Mouse (Mus musculus) midbrain, embryonic 12.5 days (tissue): Measurements from ENCODE around the gene Tent4b. TPM values are rescaled to one million over a fixed set of nuclear protein-coding genes. Genes with fewer than 3 reads are reported as not detected.
A peak's percentile ranks its signal among the peaks of the same experiment; 100 is the strongest.

Source experiments
- ATAC-seq: fragments of 200-750 bp; cut with Nextera tagmentation; 2 replicates; pipeline ENCODE4 v1.8.0; 2017; ENCODE audit warnings: low read depth, moderate TSS enrichment, moderate library complexity; ENCODE audit not compliant: low FRiP score
- H3K27ac ChIP-seq: fragments of 300-500 bp; sonication (generic); replicated peaks from 2 replicates; pipeline ENCODE4 v1.5.1; 2016; ENCODE audit warnings: mild to moderate bottlenecking
- H3K27me3 ChIP-seq: fragments of 300-500 bp; sonication (generic); 2 replicates; pipeline ENCODE4 v1.6.1; 2016; ENCODE audit warnings: mild to moderate bottlenecking
- H3K36me3 ChIP-seq: fragments of 300-500 bp; sonication (generic); 2 replicates; pipeline ENCODE4 v1.6.1; 2016
- H3K4me1 ChIP-seq: fragments of 300-500 bp; sonication (generic); 2 replicates; pipeline ENCODE4 v1.6.1; 2016
- H3K4me2 ChIP-seq: fragments of 300-500 bp; sonication (generic); replicated peaks from 2 replicates; pipeline ENCODE4 v1.6.1; 2016; ENCODE audit warnings: mild to moderate bottlenecking, moderate library complexity
- H3K4me3 ChIP-seq: fragments of 300-500 bp; sonication (generic); 2 replicates; pipeline ENCODE4 v1.5.1; 2016; ENCODE audit warnings: mild to moderate bottlenecking
- H3K9ac ChIP-seq: fragments of 300-500 bp; sonication (generic); replicated peaks from 2 replicates; pipeline ENCODE4 v1.6.1; 2016; ENCODE audit warnings: mild to moderate bottlenecking, moderate library complexity
- H3K9me3 ChIP-seq: fragments of 300-500 bp; sonication (generic); 2 replicates; pipeline ENCODE4 v1.6.1; 2016; ENCODE audit warnings: mild to moderate bottlenecking
- WGBS: fragments of 180-500 bp; shearing (Covaris S2); methylation state at CpG from one replicate; pipeline ENCODE4 v1.1.7; 2016; 5-methylcytosine and 5-hydroxymethylcytosine counted together
- polyA plus RNA-seq: library from polyadenylated mRNA; unstranded; fragments of >200 nt; fragmentation: Nextera tagmentation; extraction: Ambion mirVana; gene quantifications from 2 replicates; pipeline ENCODE4 v1.2.1, GENCODE M21; 2016

The Tent4b gene
- polyA plus RNA-seq, result 11.8 and 15.1 TPM in 2 replicates

- ATAC-seq, result peak; percentile 95
Observed at GRCm38 (mm10) chr8:88198945-88199571, at the start of gene Tent4b. TSS of gene Tent4b (plus strand) at chr8:88199213.

GRCm38 (mm10) chr8:88150910-88151371 lies 48.1 kb upstream of the Tent4b start:
- WGBS, result 99% methylated on average over 6 of the region's 6 CpGs
- peaks cover 54% of the 10 kb centered on the region for H3K36me3 ChIP-seq

More at GRCm38 (mm10) chr8:88198945-88199571, at the start of gene Tent4b:
- Histone ChIP-seq H3K9me3 (no peaks in the 10 kb centered on the region), H3K27me3 (no peaks in the 10 kb centered on the region), H3K4me1 (peaks cover 27% of the 10 kb centered on the region), H3K4me3 (peak within 1 kb of the TSS; percentile 76), H3K36me3 (no peaks in the 10 kb centered on the region), H3K27ac (peak within 1 kb of the TSS; percentile 97), H3K9ac (peak within 1 kb of the TSS; percentile 85), H3K4me2 (peak within 1 kb of the TSS; percentile 92)
- WGBS, result under 1% methylated on average over 86 of the region's 97 CpGs

GRCm38 (mm10) chr8:88160237-88160995 lies 38.6 kb upstream of the Tent4b start:
- H3K27ac ChIP-seq, result no peak overlapping the region
- H3K9ac ChIP-seq, result no peak overlapping the region
- no peak overlapping the region for H3K4me2 ChIP-seq
- no peak overlapping the region for H3K4me3 ChIP-seq
- 93% methylated on average over 10 of the region's 10 CpGs for WGBS
- H3K4me1 ChIP-seq, result no peaks in the 10 kb centered on the region
- H3K36me3 ChIP-seq, result peaks cover 80% of the 10 kb centered on the region
- H3K9me3 ChIP-seq, result no peaks in the 10 kb centered on the region
- no peaks in the 10 kb centered on the region for H3K27me3 ChIP-seq
- ATAC-seq, result no peak

More at GRCm38 (mm10) chr8:88150910-88151371, 48.1 kb upstream of the Tent4b start:
- Histone ChIP-seq H3K4me3 (no peak overlapping the region), H3K27ac (no peak overlapping the region), H3K4me1 (no peaks in the 10 kb centered on the region), H3K27me3 (no peaks in the 10 kb centered on the region), H3K4me2 (no peak overlapping the region), H3K9ac (no peak overlapping the region), H3K9me3 (no peaks in the 10 kb centered on the region)
- ATAC-seq, result no peak

GRCm38 (mm10) chr8:88161439-88161838 lies 37.6 kb upstream of the Tent4b start:
- Histone ChIP-seq H3K4me1 (no peaks in the 10 kb centered on the region), H3K4me2 (no peak overlapping the region), H3K9ac (no peak overlapping the region), H3K27ac (no peak overlapping the region), H3K9me3 (no peaks in the 10 kb centered on the region), H3K36me3 (peaks cover 80% of the 10 kb centered on the region), H3K27me3 (no peaks in the 10 kb centered on the region), H3K4me3 (no peak overlapping the region)
- WGBS, result 76% methylated on average over 5 of the region's 5 CpGs
- ATAC-seq, result no peak

GRCm38 (mm10) chr8:88175264-88175663 lies 23.7 kb upstream of the Tent4b start:
- no peaks in the 10 kb centered on the region for H3K27me3 ChIP-seq
- peaks cover 19% of the 10 kb centered on the region for H3K36me3 ChIP-seq
- H3K4me3 ChIP-seq, result no peak overlapping the region
- H3K9me3 ChIP-seq, result no peaks in the 10 kb centered on the region
- no peak overlapping the region for H3K27ac ChIP-seq
- H3K4me2 ChIP-seq, result no peak overlapping the region
- ATAC-seq, result no peak
- no peaks in the 10 kb centered on the region for H3K4me1 ChIP-seq
- no peak overlapping the region for H3K9ac ChIP-seq
- WGBS, result 91% methylated on average over 7 of the region's 7 CpGs

GRCm38 (mm10) chr8:88177291-88177690 lies 21.7 kb upstream of the Tent4b start:
- Histone ChIP-seq H3K27ac (no peak overlapping the region), H3K4me2 (no peak overlapping the region), H3K4me3 (no peak overlapping the region), H3K9ac (no peak overlapping the region), H3K36me3 (peaks cover 10% of the 10 kb centered on the region; the same call in 1 of the 2 replicates), H3K9me3 (no peaks in the 10 kb centered on the region), H3K4me1 (no peaks in the 10 kb centered on the region), H3K27me3 (no peaks in the 10 kb centered on the region)
- no peak for ATAC-seq
- WGBS, result 89% methylated on average over 8 of the region's 8 CpGs

GRCm38 (mm10) chr8:88183121-88183520 lies 15.9 kb upstream of the Tent4b start:
- 77% methylated on average over 2 of the region's 2 CpGs for WGBS
- ATAC-seq, result no peak
- Histone ChIP-seq H3K36me3 (no peaks in the 10 kb centered on the region), H3K9me3 (no peaks in the 10 kb centered on the region), H3K27me3 (no peaks in the 10 kb centered on the region), H3K4me2 (no peak overlapping the region), H3K27ac (no peak overlapping the region), H3K4me1 (no peaks in the 10 kb centered on the region), H3K9ac (no peak overlapping the region), H3K4me3 (no peak overlapping the region)

GRCm38 (mm10) chr8:88184914-88185313 lies 14.1 kb upstream of the Tent4b start:
- Histone ChIP-seq H3K4me1 (no peaks in the 10 kb centered on the region), H3K9me3 (no peaks in the 10 kb centered on the region), H3K27ac (no peak overlapping the region), H3K27me3 (no peaks in the 10 kb centered on the region), H3K4me2 (no peak overlapping the region), H3K36me3 (no peaks in the 10 kb centered on the region), H3K4me3 (no peak overlapping the region), H3K9ac (no peak overlapping the region)
- no peak for ATAC-seq
- WGBS, result 89% methylated on average over 1 of the region's 1 CpGs

- WGBS, result 63% methylated on average over 6 of the region's 6 CpGs
- H3K9me3 ChIP-seq, result no peaks in the 10 kb centered on the region
Observed at GRCm38 (mm10) chr8:88185716-88186115, 13.3 kb upstream of the Tent4b start.

GRCm38 (mm10) chr8:88197328-88197727 lies 1.7 kb upstream of the Tent4b start:
- H3K4me1 ChIP-seq, result peaks cover 23% of the 10 kb centered on the region
- no peak for ATAC-seq
- H3K4me2 ChIP-seq, result no peak overlapping the region
- H3K36me3 ChIP-seq, result no peaks in the 10 kb centered on the region
- 71% methylated on average over 3 of the region's 3 CpGs for WGBS
- H3K27me3 ChIP-seq, result no peaks in the 10 kb centered on the region
- H3K9me3 ChIP-seq, result no peaks in the 10 kb centered on the region
- H3K9ac ChIP-seq, result no peak overlapping the region
- no peak overlapping the region for H3K27ac ChIP-seq
- no peak overlapping the region for H3K4me3 ChIP-seq

More at GRCm38 (mm10) chr8:88185716-88186115, 13.3 kb upstream of the Tent4b start:
- Histone ChIP-seq H3K27me3 (no peaks in the 10 kb centered on the region), H3K4me1 (no peaks in the 10 kb centered on the region), H3K4me2 (no peak overlapping the region), H3K9ac (no peak overlapping the region), H3K4me3 (no peak overlapping the region), H3K36me3 (no peaks in the 10 kb centered on the region), H3K27ac (no peak overlapping the region)
- no peak for ATAC-seq

- Histone ChIP-seq H3K9me3 (no peaks in the 10 kb centered on the region), H3K9ac (peak overlapping the region; percentile 85), H3K4me2 (peak overlapping the region; percentile 92), H3K4me3 (peak overlapping the region; percentile 76), H3K4me1 (peaks cover 26% of the 10 kb centered on the region), H3K27me3 (no peaks in the 10 kb centered on the region), H3K36me3 (no peaks in the 10 kb centered on the region), H3K27ac (peak overlapping the region; percentile 97)
- peak; percentile 20; the same call in 1 of the 2 replicates for ATAC-seq
- WGBS, result under 1% methylated on average over 10 of the region's 10 CpGs
Observed at GRCm38 (mm10) chr8:88198551-88198944, 465 bp upstream of the Tent4b start.
